Mouse (Mus musculus) liver, adult (tissue): ENCODE results near the gene Vopp1.

ENCODE experiments used
- GATA4 ChIP-seq: IDR thresholded peaks from 2 replicates; pipeline ENCODE4 v1.6.1; 2014; ENCODE audit warnings: mild to moderate bottlenecking, low read length; ENCODE audit not compliant: insufficient replicate concordance

Vopp1 gene

DNA sequence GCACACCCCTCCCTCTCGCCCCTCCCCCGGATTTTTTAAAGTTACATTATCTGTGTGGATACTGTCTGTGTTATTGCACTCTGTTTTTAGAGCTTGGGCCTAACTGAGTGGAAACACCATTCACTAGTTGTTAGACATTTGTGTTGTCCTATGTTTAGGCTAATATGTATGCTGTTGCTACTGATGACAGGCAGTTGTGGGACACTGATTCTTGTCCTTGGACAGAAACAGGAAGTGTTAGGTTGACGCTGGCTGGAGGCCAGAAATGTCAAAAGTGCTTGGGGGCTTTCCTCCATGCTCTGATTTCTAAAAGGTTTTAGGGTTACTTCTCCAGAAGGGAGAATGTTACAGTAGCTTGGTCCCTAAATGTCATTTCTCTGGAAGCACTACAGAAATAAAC is 29.1 kb downstream of the Vopp1 start:
- TF ChIP-seq GATA4, result no peak

DNA sequence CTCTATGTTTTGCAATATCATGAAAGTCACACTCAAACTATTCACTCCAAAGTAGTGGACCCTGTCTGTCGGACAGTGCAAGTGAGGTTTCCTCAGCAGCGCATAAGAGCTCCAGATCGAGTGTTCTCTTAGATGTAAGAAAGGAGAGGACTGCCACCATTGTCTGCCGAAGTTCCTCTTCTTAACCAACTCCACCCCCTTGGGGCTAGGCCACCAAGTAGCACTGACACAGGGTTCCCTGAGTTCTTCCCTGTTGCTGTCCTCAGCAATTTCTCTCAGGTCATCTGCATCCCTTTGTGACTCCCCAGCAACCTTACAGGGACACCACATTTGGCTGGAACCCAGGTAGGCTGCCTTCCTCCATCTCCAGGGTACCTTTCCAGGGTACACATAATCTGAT is 34.4 kb downstream of the Vopp1 start:
- no peak for TF ChIP-seq GATA4

DNA sequence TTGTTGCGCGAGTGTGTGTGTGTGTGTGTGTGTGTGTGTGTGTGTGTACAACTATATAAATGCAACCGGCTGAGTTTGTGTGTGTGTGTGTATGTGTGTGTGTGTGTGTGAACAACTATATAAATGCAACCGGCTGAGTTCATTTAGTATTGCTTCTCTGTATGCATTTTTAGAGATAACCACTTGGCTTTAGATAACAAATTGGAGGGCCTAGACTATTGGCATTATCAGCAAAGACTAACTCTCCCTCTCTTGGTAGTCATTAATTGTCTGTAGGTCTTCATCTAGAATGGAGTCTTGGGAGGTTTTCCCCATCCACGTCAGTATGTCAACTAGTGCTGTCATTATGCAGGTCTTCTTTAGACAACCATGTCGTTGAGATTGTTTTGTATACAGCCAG is 37.6 kb downstream of the Vopp1 start:
- no peak for TF ChIP-seq GATA4

DNA sequence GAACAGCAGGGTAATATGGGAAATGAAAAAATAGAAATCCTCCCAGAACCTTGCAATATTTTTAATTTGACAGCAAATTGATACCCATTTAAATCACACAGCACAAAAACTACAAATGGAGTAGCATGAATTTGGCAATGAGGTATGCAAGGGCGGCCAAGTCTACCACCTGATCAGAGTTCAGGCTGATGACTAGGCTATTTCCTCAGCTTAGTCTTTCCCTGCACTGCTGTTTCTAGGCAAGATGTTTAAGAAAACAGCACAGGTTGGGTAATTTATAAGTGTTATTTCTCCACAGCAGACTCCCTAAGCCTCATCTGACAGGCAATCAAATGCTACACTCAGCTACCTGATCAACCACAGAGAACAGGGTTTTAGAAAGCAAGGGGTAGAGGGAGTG is 40.7 kb downstream of the Vopp1 start:
- no peak for TF ChIP-seq GATA4

DNA sequence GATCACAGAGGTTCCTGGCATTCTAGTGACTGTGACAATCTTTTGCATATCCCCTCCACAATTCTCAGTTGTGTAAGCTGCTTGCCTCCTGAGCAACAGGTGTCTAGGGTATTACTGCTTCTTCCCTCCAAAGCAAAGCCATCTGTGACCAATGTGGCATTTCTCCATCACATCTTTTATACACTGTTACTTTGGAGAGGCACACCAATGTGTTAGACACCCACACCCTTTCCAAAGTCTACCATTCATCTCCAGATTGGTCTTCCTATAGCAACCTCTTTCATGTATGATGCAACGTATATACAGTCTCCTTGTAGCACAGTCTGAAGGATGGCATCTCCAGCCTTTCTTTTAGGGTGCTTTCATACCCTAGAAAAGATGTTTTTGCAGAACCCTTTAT is 42.3 kb downstream of the Vopp1 start:
- TF ChIP-seq GATA4, result no peak

DNA sequence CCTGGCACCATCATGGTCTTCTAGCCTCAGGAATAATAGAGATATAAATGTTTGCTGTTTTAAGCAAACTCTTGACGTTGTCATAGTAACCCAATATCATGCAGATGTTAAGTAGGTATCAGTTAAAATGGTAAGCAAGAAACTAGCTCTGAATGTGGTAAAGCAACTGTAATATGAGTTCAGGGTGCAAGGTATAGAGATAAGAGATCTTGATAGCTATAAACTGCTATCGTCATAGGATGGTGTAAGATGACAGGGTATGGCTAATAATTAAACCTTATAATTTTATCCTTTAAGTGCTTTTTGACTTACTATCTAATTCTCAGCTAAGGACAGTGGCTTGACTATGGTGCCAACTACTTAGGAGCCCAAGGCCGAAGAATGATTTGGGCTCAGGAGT is 44.6 kb downstream of the Vopp1 start:
- TF ChIP-seq GATA4, result no peak

DNA sequence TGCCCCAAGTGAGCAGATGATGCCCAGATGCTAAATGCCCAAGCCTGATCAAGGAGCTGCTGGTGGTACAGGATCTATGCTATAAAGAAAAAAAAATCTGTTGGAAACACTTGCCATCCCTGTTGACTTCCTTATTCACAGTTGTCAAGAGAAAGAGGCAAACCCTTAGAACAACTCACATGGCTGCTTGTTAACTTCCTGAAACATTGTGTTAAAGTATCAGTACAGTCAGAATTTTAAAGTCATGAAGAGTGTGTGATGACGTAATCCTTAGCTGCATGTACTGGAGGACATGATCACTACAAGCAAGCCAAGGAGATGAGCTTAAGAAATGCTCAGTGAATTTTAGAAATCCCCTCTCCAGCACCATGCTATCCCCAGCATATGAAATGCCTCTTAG is 51.2 kb downstream of the Vopp1 start:
- no peak for TF ChIP-seq GATA4

DNA sequence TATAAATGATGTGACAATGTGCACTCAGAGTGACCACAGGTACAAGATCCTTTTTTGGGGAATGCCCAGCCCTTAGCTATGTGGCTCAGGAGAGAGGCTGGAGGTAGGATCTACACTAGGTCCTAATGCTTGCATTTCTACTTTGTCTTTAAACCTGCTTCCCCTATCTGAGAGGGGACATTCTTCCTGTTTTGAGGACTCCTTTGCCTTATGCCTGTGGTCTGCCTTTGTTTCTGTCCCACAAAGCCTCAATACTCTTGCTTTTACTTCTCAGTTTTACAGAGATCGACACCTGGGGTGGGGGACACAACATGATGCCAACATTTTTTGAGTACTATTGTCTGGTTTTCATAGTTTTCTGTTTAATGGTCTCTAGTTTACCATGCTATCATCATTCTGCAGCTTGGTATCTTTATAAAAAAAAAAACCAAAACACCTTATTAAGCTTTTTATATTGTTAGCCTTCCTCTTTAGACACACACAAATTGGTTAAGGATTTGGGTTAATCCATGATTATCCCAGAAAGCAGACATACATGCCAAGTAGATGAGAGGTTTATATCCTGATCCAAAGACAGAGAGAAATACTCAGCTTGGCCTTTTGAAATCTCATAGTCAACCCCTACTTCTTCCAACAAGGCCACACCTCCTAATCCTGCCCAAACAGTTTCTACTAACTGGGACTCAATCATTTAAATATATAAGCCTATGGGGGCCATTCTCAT is 54.3 kb downstream of the Vopp1 start:
- no peak for TF ChIP-seq GATA4

DNA sequence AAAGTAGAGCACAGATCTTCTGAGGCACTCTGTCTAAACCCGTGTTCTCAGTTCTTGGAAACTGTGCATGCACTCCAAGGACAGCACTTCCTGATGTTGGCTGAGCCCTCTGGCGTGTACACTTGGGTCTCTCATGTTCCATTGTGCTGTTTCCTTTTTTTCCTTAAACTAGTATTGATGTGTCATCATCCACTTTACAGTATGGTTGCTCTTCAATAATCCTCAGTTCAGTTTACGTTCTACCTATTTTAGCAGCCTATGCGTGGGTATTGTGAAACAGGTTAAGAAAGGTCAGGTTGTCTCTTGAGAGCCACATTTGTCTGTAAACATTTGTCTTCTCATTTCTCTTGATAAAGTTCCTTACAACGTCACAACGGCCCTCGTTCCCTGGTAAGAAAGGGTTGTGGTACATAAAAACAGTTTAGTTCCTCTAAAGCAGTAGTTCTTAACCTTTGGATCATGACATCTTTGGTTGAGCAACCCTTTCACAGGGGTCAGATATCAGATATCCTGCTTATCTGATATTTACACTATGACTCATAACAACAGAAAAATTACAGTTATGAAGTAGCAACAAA is 55.9 kb downstream of the Vopp1 start:
- peak; percentile 65; the same call in 1 of the 2 replicates for TF ChIP-seq GATA4

DNA sequence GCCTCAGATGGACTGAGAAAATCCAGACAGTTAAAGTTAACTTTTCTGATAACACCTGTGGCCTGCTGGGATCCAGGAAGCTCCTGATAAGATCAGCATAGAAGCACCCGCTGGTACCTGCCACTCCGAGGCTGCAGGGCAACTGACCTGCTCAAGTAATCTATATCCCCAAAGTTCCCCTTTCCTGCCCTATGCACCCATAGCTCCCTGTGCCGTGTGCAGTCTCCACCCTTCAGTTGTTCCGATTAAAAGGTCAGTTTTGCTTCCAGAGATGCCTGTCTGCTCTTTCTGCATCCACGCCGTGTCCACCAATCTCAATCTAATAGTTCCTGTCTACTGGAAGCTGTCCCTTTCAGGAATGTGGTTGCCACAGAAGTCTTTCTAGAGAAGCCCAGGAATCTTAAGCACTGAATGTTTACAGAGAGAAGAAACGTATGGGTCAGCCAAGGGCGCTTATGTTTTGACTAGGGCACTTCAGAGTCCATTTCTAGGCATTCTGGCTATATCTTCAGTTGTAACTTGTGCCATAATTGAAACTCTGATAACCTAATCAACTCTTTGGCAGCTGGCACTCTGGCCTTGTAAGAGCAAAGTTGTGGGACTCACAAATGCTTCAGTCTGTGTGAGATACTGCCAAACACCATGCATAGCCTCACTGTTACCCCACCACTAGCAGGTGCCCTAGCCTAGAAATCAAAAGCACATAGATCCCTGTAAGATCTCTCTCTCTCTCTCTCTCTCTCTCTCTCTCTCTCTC is 57.7 kb downstream of the Vopp1 start:
- TF ChIP-seq GATA4, result no peak

DNA sequence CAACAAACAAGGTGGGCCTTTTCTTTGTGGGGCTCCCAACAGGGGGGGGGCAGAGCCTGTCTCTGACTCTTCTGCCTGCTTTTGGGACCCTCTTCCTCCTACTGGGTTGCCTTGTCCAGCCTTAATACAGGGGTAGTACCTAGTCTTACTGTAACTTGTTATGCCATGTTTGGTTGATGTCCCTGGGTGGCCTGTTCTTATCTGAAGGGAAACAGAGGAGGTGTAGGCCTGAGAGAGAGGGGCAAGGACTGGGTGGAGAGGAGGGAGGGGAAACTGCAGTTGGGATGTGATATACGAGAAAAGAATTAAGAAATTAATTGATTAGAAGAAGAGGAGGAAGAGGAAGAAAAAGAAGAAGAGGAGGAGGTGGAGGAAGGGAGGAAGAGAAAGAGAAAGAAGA is 58.7 kb downstream of the Vopp1 start:
- no peak for TF ChIP-seq GATA4

DNA sequence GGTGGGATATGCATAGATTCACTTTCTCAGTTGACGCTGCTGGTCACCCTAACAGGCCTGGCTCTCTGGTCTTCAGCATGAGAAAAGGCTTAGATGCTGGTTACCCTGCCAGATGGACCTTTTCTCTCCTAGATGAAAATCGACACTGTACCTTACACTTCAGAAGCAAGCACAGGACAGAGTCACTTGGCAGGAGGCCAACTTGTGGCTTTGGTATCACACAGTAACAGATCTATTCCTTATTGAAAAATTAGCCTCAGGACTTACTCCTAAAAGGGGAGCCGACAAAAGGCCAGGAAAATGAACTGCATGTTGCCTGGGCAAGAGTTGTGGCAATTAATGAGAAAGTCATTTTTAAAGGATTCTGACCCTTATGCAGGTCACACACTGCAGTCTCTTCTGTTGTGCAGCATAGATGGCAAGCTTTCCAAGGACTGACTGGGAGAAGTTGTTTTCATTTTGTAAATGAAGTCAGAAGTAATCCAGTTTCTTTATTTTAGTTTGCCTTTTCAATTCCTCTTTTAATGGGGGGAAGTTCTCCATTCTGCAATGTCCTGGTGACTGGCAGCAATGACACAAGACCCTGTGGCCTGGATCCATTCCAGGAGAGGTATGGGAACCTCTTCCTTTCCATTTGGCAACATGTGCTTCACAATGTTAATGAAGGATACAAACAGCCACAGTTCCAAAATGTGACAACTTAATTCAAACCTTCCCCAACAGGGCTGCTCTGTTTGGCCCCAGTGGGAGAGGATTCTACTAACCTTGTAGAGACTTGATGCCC is 59.7 kb downstream of the Vopp1 start:
- no peak for TF ChIP-seq GATA4

DNA sequence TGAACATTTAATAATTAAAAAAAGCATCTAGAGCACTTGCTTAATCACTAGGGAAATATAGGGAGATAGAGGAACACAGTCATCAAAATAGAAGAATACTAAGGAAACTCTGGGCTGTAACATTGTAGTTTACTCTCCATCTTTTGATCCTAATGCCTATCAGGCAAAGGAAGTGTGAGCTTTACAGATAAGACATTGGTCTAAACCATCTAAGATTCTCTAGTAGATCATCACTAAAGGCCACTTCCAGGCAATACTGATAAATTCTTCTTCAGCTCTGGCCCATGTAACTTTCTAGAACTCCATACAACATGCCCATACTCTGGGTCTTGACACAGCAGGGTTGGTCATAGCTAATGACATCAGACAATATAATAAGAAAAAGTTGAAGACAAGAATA is 61.9 kb downstream of the Vopp1 start:
- no peak for TF ChIP-seq GATA4

DNA sequence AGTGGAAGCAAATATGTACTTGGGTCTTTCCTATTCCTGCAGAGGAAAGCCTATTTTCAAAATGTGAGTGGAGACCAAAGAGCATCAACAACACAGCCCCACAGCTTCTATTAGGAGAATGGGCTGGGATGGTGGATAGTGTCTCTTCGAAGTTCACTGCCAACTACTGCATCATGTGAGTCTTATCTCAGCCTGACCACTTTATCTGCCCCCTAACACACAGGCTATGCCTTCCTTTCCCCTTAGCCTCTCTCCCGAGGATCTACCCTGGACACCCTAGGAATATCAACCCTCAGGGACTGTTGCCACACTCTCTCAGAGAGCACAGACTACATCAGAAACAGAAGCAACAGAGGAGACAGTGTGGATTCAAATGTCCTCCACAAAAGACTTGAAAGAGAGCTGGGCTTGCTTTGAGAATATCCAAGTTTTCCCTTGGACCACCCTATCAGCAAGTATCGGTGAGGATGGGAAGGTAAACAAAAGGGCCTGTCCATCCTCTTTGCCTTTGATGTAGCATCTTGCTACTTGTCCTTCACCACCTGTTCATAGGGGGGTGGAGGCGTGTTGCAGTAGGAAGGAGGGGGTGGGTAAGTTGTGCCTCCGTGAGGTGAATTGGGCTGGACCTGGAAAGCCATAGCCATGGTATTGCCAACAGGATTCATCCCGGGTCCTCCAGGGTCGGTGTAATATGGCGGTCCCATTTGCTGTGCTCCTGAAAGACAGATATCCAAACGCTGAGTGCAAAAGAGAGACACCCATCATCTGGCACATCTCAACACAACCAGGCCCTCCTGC is 70.8 kb downstream of the Vopp1 start:
- TF ChIP-seq GATA4, result no peak

DNA sequence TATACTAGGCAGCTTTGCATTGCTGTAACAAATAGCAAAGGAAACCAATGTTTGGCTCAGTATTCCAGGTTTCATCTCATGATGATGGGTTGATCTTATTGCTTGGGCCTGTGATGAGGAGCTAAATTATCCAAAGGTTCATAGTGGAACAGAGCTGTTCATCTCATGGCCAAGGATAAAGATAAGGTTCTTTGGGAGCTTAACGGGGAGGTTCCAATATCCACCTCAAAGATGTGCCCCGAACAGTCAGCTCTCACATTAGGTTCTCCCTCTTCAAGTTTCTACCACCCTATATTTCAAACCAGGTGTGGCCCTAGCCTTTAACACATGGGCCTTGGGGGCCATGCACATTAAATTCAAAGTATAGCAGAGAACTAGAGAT is 79.2 kb downstream of the Vopp1 start:
- TF ChIP-seq GATA4, result no peak
